Mouse (Mus musculus) right cerebral cortex, postnatal 4 days (tissue): Measurements from ENCODE around the gene Tmem269.
A peak's percentile ranks its signal among the peaks of the same experiment; 100 is the strongest.

Source experiments
- DNase-seq: peaks from one replicate; pipeline ENCODE4 v3.0.0-alpha.2; 2022

Tmem269 gene

DNA sequence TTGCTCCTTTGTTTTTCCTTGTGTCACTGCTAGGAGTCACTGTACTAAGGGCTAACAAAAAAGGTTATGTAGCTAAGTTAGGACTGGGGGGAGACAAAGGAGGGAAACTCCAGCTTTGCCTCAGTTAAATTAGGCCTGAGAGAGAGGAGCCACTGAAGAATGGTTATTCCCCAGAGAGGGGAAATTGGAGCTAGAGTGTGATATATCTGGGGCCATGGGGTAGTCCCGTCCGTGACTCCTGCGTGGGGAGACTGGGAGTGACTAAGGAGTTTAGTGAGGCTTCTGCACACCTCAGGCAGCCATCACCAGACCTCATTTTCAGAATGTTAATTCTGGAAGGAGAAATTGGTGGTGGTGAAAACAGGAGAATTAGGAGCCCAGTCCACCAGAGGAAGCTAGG lies 16.3 kb upstream of the Tmem269 start:
- DNase-seq = no peak

DNA sequence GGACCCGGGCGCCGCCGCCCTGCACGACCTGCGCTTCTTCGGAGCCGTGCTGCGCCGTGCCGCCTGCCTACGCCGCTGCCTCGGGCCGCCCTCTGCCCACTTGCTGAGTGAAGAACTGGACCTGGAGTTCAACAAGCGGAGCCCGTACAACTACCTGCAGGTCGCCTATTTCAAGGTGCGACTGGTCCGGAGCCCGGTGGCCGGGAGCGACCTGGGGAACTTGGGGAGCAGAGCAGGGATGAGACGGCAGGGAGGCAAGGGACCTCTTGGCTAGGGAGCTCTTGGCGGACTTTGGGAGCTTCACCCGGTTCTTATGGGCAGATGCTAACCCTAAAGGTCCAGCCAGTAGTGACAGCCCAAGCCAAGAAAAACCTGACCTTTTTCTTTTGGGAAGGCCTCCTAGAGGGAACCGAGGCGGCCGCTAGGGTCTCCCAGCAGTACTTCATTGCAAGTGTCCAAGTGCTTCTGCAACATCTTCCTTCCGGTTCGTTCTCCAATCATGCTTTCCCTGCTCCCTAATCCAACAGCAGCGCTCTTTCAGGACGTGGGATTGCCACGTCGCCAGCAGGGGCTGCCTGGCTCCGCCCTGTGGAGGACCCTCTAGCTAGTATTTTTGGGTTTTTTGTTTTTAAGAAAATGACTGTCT lies 15.4 kb upstream of the Tmem269 start:
- peak; percentile 54 for DNase-seq

DNA sequence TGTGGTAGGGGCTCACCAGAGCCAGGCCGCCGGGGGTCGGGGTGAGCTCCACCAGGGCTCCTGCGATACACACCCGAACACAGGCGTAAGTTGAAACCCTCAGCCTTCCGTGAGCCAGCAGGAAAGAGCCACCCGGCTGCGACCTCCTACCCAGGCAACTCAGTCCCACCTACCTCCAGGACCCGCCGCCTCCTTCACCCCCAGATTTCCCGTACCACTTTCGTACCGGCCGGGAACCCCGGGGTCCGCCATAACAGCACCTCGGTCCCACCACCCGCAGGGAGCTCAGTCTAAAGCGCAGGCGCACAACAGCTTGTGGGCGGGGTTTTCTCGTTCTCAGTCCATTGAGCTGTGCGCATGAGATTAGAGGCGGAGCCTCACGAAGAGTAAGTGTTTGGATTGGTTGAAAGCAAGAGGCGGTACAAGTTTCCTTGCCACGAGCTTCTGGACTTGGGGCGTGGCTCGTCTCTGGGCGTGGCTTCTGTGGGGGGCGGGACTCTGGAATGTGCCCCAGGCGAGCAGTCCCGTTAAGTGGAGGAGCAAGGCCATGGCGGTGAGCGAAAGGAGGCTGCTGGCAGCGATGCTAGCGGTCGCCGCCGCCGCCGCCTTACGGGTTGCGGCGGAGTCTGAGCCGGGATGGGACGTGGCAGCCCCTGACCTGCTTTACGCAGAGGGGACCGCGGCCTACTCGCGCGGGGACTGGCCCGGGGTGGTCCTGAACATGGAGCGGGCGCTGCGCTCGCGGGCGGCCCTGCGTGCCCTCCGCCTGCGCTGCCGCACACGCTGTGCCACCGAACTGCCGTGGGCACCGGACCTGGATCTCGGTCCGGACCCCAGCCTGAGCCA lies 14.6 kb upstream of the Tmem269 start, which contains the start of the genes AU022252 and P3h1:
TSS of gene AU022252 (minus strand) at position 303 of the 846 bp plus-strand sequence.
TSS of gene P3h1 (plus strand) at position 506 of the 846 bp plus-strand sequence.
- peak; percentile 98 for DNase-seq

DNA sequence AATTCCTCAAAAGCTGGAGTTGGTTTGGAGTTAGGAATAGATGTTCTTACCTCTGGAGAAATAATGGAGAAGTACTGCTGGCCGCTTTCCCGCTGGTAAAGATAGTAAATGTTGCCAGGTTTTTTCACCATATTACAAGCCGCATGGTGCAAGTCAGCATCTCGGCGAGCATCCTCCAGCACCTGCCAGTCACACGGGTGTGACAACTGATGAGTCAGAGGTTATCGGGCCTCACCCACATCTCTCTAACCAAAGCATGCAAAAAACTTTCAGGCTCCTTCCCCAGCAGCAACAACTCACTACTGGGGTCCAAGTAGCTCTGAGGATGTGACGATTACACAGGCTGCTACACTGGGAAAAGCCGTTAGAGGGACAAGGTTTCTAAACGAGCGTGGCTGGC lies 8.7 kb upstream of the Tmem269 start:
- no peak for DNase-seq

DNA sequence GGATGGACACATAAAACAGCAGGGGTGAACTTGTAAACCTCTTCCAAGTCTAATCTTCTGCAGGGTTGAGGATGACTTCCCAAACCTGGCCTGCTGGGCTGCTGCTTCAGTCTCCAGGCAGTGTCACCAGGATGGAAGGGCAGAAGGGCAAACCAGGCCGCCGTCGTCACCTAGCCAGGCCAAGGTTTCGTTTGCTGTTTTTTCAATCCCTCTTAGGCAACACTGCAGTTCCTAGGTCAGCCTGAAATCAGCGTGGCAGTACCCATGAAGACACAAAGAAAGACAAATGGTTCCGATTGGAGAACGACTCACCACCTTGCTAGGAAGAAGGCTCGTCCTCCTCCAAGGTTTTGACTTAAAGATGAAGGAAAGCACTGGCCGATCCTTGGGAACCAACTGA lies 7.7 kb upstream of the Tmem269 start:
- DNase-seq = no peak

DNA sequence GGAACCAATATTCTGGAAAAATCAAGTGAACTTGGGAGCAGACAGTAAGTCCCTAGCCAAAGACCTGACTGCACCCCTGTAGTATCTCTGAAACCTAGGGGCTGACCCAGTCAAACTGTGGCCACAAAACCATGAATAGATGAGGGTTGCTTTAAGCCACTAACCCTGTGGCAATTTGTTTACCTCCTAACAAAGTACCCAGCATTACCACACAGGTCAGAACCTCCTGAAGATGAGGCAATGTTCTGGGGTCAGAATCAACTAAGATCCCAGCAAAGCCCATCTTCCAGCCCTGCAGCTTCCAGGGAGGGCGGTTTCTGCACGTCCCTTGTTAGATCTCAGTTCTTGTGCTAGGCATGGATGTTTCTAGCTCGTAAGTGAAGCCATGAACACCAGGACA lies 6.5 kb upstream of the Tmem269 start:
- DNase-seq = no peak

DNA sequence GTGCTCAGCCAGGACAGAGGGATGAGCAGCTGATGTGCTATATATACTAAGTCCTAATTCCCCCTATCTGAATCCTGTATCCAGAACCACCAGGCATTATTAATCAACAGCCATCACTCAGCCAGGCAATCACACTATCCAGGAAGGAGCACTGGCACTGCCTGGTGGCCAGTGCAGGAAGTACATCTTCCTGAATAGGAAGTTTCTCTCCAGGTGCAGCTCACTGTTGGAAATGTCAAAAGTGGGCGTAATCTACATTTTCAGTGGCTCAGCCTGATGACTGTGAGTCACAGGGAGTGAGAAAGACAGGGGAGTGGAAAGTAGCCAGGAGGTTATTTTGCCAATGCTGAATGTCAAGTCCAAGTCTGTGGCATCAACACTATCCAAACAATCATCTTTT lies 5.7 kb upstream of the Tmem269 start:
- DNase-seq = no peak

DNA sequence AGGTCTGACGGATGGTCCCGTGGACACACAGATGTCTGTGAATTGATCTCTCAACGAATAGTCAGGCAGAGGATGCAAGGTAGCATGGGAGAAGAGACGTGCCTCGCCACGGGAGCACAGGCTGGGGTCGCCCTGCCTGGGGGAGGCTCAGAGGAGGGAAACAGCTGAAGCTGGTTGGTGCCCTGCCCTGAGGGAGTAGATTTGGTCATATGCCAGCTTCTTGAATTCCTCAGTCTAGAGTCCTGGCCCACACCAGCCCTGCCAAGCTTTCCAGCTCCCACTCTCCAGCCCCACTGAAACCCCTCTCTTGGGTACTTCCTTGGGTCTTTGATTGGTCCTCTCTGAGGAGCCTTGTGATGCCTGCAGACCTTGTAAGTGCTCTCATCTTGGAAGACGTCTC lies 1.4 kb downstream of the Tmem269 start:
- DNase-seq = no peak

DNA sequence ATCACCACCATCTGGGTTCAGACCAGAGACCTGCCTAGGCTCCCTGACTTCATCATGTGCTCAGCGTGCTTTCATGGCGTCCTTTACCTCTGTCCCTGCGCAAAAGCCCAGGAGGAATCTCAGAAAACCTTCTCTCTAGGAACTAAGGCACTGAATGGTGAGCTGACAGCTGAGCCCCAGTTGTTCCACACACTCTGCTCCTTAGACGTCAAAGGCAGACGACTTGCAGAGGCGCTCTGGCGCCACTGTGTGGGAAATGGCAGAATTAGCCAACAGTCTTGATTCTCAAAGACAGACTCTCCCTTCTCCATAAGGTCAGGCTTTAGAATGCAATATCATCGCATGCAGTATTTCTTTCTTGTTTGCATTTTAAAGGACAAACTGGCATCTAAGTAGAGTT lies 13.3 kb downstream of the Tmem269 start:
- DNase-seq = peak; percentile 71

DNA sequence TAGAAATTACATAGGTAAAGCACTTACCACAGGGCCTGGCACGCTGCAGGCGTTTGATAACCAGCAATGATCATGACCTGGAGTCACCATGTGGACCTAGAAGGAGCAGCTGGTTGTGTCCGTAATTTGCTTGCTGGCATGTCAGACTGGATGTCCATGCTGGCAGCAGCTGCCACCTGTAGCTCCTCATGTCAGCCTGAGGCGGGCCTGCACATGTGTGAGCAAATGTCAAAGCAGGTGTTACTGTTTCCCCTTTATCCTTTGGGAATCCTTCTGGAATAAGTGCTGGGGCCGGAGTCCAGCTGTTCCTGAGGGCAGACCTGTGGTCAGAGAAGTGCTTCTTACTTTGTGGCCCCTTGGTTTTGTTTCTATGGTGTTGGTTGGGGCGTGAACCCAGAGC lies 19.9 kb downstream of the Tmem269 start:
- DNase-seq = no peak

DNA sequence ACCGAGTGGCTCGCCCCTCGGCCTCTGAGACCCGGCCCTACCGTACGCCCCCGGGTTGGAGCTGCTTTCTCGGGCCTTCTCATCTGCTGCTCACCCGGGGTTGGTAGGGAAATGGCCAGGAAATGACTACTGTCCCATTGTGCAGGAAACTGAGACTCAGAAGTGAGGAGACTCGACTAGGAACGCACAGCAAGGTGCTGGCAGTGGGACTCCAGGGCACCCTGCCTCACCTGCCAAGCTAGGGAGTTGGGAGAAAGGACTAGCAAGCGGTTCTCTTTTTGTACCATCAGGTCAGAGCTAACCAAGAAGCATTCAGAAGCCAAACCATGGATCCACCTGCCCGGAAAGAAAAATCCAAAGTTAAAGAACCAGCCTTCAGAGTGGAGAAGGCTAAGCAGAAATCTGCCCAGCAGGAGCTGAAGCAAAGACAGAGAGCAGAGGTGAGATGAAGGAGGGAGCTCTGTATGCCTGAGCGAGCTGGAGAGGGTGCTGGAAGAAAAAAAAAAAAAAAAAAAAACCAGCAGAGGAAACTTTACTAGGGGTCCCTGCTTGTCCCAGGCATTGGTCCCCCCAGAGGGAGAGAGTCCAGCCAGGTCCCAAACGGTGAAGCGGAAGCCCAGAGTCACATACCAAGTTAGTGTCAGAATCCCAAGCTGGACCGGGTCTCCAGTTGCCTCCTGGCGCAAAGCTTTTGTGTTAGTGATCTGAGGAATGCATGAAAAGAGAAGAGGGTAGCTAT lies 22.3 kb downstream of the Tmem269 start:
- DNase-seq = no peak

DNA sequence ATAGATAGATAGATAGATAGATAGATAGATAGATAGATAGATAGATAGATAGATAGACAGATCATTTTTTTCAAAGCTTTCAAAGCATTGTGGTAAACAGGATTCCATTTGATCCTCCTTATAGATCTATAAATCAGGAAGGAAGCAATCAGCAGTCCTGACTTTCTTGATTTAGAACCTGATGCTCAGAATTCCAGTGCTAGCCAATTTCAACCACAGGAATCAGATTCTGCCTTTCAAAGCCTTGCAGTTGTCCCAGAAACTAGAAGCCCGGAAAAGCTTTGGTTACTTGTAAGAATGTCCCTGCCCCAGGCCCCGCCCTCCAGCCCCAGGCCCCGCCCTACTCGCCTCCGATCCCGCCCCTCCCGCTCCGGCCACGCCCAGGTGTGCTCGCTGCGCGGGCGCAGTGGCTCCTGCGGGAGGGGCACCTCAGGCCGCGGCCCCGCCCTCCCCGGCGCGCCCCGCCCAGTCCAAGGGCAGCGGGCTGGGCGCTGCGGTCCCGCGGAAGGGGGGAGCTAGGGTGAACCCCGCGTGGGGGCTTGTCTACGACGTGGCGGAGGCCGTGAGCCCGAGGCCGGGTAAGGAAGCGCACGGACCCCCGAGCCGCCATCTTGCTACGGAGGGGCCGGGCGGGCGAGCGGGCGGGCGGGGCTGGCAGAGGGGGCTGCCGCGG lies 23.0 kb downstream of the Tmem269 start, which contains the start of gene Svbp:
TSS of gene Svbp (plus strand) at position 398 of the 673 bp plus-strand sequence.
- peak; percentile 93 for DNase-seq

DNA sequence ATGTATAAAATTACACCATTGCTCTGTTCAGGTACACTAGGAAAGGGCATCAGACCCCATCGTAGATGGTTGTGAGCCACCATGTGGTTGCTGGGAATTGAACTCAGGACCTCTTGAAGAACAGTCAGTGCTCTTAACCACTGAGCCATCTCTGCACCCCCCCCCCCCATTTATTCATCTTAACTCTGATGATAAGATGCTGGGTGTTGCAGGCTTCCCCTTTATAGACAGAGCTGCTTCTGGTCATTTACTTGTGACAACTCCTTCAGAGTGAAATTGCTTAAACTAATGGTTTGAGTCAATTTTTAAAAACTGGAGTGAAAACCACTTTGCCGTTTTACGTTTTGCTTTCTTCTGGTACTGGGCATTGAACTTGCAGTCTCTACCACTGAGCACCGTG lies 25.3 kb downstream of the Tmem269 start:
- no peak for DNase-seq

DNA sequence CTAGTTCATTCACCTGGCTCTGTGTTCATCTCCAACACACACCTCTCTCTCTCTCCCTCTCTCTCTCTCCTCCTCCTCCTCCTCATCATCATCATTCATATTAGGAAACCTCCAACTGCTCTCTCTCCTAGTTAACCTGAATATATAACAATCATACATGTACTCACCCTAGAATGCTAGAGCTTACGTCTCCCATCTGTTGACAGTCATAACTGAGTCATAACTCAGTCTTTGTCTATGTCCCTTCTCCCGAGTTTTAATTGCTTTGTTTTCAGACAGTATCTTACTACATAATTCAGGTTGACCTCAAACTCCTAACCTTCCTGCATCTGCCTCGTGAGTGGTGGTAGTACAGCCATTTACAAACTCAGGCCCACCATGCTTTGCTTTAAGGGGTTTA lies 26.7 kb downstream of the Tmem269 start:
- no peak for DNase-seq

DNA sequence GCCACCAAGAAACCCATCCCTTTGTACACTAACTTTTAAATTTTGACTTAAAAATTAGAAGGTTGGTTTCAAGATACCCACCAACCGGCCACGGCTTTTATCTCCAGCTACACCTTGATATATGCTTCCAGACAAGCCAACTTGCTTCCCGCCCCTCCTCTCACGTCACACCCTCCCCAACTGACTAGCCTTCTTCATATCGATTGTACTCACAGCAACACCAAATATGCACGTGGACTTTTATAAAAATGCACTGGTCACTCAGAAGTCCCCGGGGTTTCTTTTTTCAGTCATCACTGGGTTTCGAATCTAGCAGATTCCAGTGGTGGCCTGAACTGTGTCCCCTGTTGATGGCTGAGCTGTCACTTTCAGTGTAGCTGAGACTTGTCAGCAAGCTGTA lies 27.4 kb downstream of the Tmem269 start:
- no peak for DNase-seq

DNA sequence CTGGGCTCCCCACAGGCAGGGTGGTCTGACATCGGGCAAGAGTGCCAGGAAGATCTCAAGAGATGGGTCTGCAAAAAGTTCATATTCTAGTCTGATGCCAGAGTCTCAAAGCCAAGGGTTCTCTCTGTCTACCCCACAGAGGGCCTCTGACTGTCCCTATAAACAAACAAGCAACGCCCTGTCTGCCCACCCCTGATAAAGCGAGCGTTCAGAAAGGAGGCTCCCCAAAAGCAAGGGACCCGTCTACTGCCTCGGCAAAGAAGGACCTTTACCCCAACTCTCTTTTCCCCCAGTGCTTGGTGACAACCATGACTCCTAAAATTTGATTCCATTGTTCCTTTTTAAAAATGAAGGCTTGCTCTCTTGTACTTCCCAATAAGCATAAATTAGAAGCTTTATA lies 28.2 kb downstream of the Tmem269 start, which contains the start of gene Ermap:
TSS of gene Ermap (minus strand) at position 148 of the 400 bp plus-strand sequence.
- DNase-seq = no peak

DNA sequence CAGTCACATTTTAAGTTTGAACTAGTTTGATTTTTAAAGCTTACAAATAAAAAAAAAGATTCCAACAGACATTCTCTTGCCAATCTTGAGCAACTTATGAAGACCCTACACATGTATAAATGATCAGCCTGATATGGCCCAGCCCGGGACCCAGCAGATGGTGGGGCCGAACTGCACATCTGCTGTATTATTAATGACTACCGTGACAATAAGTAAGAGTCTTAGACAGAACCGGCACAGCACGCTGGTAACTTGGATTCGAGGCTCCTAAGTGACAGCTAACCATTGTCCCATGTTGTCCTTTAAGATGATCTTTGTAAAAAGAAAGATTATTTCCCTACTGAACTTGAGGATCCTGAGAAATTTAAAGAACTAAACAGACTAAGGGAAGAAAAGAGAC lies 28.6 kb downstream of the Tmem269 start:
- DNase-seq = no peak

DNA sequence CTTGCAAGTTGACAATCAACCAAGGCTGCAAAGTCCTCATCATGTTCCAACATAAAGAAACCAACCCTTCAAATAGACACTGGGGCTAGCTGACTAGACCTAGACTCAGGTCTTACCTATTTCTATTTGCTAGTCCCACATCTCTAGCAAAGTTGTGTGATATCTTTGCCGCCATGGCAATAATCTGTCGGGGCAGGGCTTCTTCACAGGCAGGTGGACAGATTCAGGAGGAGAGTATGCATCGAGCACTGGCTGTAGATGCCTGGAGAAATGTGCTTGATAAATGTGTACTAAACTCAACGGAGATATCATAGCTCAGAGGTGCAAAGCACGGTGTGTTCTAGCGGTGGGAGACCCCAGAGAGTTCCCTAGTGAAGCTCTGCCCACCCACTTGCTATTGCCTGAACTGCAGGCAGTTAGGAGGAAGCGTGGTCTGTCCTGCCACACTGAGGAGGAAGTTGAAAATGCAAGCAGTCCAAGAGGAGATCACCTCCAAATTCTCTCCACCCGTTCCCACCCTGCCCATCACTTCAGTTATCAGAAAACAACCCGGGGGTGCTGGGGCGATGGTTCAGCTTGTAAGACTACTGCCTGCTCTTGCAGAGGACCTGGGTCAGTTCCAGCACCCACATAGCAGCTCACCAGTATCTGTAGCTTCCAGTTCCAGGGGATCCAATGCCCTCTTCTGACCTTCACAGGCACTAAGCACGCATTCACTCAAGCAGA lies 29.8 kb downstream of the Tmem269 start:
- DNase-seq = no peak

DNA sequence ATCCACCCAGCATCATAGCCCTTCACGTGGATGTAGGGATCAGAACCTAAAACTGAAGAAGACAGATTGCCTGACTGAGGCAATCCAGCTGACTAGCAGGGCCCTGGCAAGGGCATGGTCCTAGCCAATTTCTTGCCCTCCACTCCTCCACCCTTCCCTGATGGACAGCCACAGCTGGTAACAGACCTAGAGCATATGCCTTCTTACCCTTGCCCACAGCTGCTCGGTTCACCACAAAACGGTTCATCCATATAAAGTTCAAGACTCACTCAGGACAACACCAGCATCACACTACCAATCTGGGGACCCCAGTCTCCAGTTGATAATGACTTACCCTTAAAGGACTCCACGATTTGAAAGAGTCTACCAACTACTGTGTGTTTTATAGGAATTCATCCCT lies 32.2 kb downstream of the Tmem269 start:
- DNase-seq = no peak

DNA sequence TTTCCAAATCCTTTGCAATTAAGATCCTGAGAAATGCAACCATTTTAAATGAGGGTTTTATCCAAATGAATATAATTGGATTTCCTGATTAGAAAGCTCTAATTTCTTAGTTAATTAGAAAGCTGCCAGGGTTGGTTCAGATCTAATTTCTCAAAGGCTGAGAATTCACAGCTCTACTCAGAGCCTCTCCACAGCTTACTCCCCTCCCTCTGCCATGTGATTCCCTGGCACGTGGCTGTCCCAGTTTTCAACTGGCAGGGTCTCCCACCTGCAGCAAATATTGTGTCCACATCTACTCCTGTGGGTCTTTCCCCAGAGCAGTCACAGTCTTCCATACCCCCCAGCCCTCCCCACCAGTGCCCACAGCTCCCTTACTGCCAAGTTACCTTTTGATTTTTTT lies 34.5 kb downstream of the Tmem269 start:
- no peak for DNase-seq

DNA sequence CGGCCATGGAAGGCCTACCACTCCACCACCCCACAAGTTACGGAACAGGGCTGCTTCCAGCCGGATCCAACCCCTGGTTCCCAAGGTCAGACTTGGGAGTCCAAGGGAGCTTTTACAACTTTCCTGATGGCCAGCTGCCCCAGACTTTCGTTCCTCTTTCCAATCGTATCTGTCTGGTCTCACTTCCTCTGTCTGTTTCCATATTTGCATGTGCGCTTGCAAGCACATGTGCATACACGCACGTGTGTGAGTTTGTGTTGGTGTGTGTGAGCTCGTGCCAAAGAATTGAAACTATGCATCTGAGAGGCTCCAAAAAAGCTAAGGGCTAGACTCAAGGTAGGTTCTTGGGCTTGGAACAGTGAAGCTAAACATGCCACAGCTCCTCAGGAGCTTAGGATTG lies 36.6 kb downstream of the Tmem269 start:
- DNase-seq = no peak

DNA sequence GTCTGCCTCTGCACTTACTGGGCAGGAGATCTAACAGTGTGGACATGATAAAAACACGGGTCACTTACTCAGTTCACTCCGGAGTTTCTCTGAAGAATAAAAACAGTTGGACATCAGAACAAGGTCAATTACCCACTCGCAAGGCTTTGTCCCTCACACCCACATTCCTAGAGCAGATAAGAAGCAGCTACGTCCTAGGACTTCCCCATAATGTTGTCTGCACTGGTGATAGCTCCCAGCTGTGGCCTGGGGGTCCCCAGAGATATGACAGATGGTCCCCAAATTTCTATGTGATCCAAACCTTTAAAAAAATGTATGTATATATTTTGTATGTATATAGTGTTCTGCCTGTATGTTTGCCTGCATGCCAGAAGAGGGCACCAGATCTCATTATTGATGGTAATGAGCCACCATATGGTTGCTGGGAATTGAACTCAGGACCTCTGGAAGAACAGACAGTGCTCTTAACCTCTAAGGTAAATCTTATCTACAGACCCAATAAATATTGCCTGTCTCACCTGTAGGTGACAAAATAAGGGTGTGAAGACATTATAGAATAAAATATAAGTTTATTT lies 37.8 kb downstream of the Tmem269 start:
- no peak for DNase-seq
